9 mouse cellular contexts compared by ENCODE assay signal in genomic region chr13:95994705-95995703, GRCm38 (mm10).
DNase-seq lines count a peak whose midpoint lies in the region; ATAC-seq and TF ChIP-seq lines count a peak whose summit lies in the region.
"Had no signal": no experiment of that assay in that cellular context is flagged by ENCODE, and none has a peak within 500 bp of the region (broad histone marks: within the 10 kb centered on the region; RNA-seq: fewer than 3 reads in every experiment).

No protein-coding gene starts in this region.

- DNase-seq in left cerebral cortex, postnatal 4 days = peak; percentile 82
- no peak for DNase-seq in left cerebral cortex, adult 11 months (ENCODE audit: low spot score)
- peak; percentile 14 for DNase-seq in cerebellum, adult 9-10 months
- peak; percentile 78 for DNase-seq in midbrain, postnatal 0 days (ENCODE audit: low spot score)
- DNase-seq in heart, adult 18-20 months = no peak
- DNase-seq in frontal cortex, adult 2 months (ENCODE audit: extremely low spot score in 1 of 2, low spot score in 1 of 2) = no peak
- no peak for DNase-seq in gastrocnemius, adult 8-10 months (ENCODE audit: low spot score in 2 of 2)

- H3K36me3 ChIP-seq in hindbrain, embryonic 13.5 days = no peaks in the 10 kb centered on the region
- no peaks in the 10 kb centered on the region for H3K36me3 ChIP-seq in midbrain, postnatal 0 days (ENCODE audit: insufficient read depth, low read length)

- no peak overlapping the region for H3K4me3 ChIP-seq in hindbrain, embryonic 13.5 days
- no peak overlapping the region for H3K4me3 ChIP-seq in midbrain, postnatal 0 days (ENCODE audit: low read depth, low read length)
- H3K4me3 ChIP-seq: left cerebral cortex, adult 2 months had no signal

- intact Hi-C loops in left cerebral cortex, postnatal 4 days (cut with DNase I) = no loop called here

- no peak for TF ChIP-seq CTCF in midbrain, postnatal 0 days (IDR thresholded peaks at IDR 0.05)

- H3K4me2 ChIP-seq in hindbrain, embryonic 13.5 days = no peak overlapping the region
- no peak overlapping the region for H3K4me2 ChIP-seq in midbrain, postnatal 0 days (ENCODE audit: low read depth, low read length, poor library complexity, severe bottlenecking)

- peak overlapping the region; percentile 71 for H3K27ac ChIP-seq in hindbrain, embryonic 13.5 days
- H3K27ac ChIP-seq in midbrain, postnatal 0 days (ENCODE audit: low read depth, low read length) = no peak overlapping the region
- H3K27ac ChIP-seq: left cerebral cortex, adult 2 months had no signal

- peaks cover 27% of the 10 kb centered on the region for H3K4me1 ChIP-seq in hindbrain, embryonic 13.5 days (replicated peaks)
- no peaks in the 10 kb centered on the region for H3K4me1 ChIP-seq in midbrain, postnatal 0 days (ENCODE audit: insufficient read depth, low read length)

- no peaks in the 10 kb centered on the region for H3K9me3 ChIP-seq in hindbrain, embryonic 13.5 days
- no peaks in the 10 kb centered on the region for H3K9me3 ChIP-seq in midbrain, postnatal 0 days (ENCODE audit: low read length)

- ATAC-seq in hindbrain, embryonic 13.5 days (ENCODE audit: low FRiP score) = peak; percentile 82
- peak; percentile 47; the same call in 1 of the 2 replicates for ATAC-seq in midbrain, postnatal 0 days (ENCODE audit: low FRiP score)

- H3K27me3 ChIP-seq in hindbrain, embryonic 13.5 days = no peaks in the 10 kb centered on the region
- H3K27me3 ChIP-seq in midbrain, postnatal 0 days (ENCODE audit: insufficient read depth, low read length) = no peaks in the 10 kb centered on the region

- WGBS in hindbrain, embryonic 13.5 days = 46% methylated on average over 27 of the region's 27 CpGs
- 60% methylated on average over 27 of the region's 27 CpGs for WGBS in midbrain, postnatal 0 days

- H3K9ac ChIP-seq in hindbrain, embryonic 13.5 days = no peak overlapping the region
- no peak overlapping the region for H3K9ac ChIP-seq in midbrain, postnatal 0 days (replicated peaks; ENCODE audit: low read length, poor library complexity, severe bottlenecking)

Comparison
In these comparisons a context has a peak if more than half of its experiments do, and no peak if none do; other contexts are left out.
1. DNase-seq: peak in left cerebral cortex, postnatal 4 days (single experiment), cerebellum, adult 9-10 months (single experiment) and midbrain, postnatal 0 days (single experiment); none in left cerebral cortex, adult 11 months (single experiment), heart, adult 18-20 months (0 of 2), frontal cortex, adult 2 months (0 of 2) and gastrocnemius, adult 8-10 months (0 of 2).